Mouse (Mus musculus): ENCODE measurements at regions not wholly inside any gene's neighbourhood (a gene's known extent, or its start where the extent isn't known, plus 50 kb on each side); places are given as distances from the start of the nearest gene placed in this dataset.
"Not testable (repeated sequence)": the region's sequence is repeated elsewhere in the genome, so short reads cannot be mapped to it uniquely, and the experiment has no call there.

GRCm38 (mm10) chr1:83835965-83836364 is 428.0 kb upstream of the Sphkap start:
- no peak for DNase-seq (ENCODE audit: low spot score)

- DNase-seq (ENCODE audit: low spot score): no peak
Measured at GRCm38 (mm10) chr1:83832946-83833345, 424.9 kb upstream of the Sphkap start.

- no peak for DNase-seq (ENCODE audit: low spot score)
Measured at GRCm38 (mm10) chr1:83831900-83832535, 424.0 kb upstream of the Sphkap start.

GRCm38 (mm10) chr1:83830025-83830645 is 422.1 kb upstream of the Sphkap start:
- no peak for DNase-seq (ENCODE audit: low spot score)

- not testable (repeated sequence) for DNase-seq (ENCODE audit: low spot score)
Measured at GRCm38 (mm10) chr1:83811162-83811561, 403.2 kb upstream of the Sphkap start.

- no peak for DNase-seq (ENCODE audit: low spot score)
Measured at GRCm38 (mm10) chr1:83808432-83808831, 400.4 kb upstream of the Sphkap start.

- no peak for DNase-seq (ENCODE audit: low spot score)
Measured at GRCm38 (mm10) chr1:83803345-83804041, 395.5 kb upstream of the Sphkap start.

- DNase-seq (ENCODE audit: low spot score): no peak
Measured at GRCm38 (mm10) chr1:83801759-83802158, 393.8 kb upstream of the Sphkap start.

GRCm38 (mm10) chr1:83796961-83797891 is 389.2 kb upstream of the Sphkap start:
- no peak for DNase-seq (ENCODE audit: low spot score)

GRCm38 (mm10) chr1:83777151-83777550 is 369.2 kb upstream of the Sphkap start:
- no peak for DNase-seq (ENCODE audit: low spot score)

- no peak for DNase-seq (ENCODE audit: low spot score)
Measured at GRCm38 (mm10) chr1:83771160-83771559, 363.2 kb upstream of the Sphkap start.

- DNase-seq (ENCODE audit: low spot score): no peak
Measured at GRCm38 (mm10) chr1:83761499-83761898, 353.5 kb upstream of the Sphkap start.

- DNase-seq (ENCODE audit: low spot score): no peak
Measured at GRCm38 (mm10) chr1:83756866-83757265, 348.9 kb upstream of the Sphkap start.

- DNase-seq (ENCODE audit: low spot score): no peak
Measured at GRCm38 (mm10) chr1:83755336-83755735, 347.3 kb upstream of the Sphkap start.

- no peak for DNase-seq (ENCODE audit: low spot score)
Measured at GRCm38 (mm10) chr1:83752976-83753375, 345.0 kb upstream of the Sphkap start.

- no peak for DNase-seq (ENCODE audit: low spot score)
Measured at GRCm38 (mm10) chr1:83748974-83749373, 341.0 kb upstream of the Sphkap start.

- DNase-seq (ENCODE audit: low spot score): no peak
Measured at GRCm38 (mm10) chr1:83748061-83748460, 340.1 kb upstream of the Sphkap start.

GRCm38 (mm10) chr1:83747412-83747811 is 339.4 kb upstream of the Sphkap start:
- no peak for DNase-seq (ENCODE audit: low spot score)

- DNase-seq (ENCODE audit: low spot score): no peak
Measured at GRCm38 (mm10) chr1:83746036-83746435, 338.0 kb upstream of the Sphkap start.

GRCm38 (mm10) chr1:83736428-83737117 is 328.6 kb upstream of the Sphkap start:
- no peak for DNase-seq (ENCODE audit: low spot score)

GRCm38 (mm10) chr1:83731682-83732081 is 323.7 kb upstream of the Sphkap start:
- no peak for DNase-seq (ENCODE audit: low spot score)

- no peak for DNase-seq (ENCODE audit: low spot score)
Measured at GRCm38 (mm10) chr1:83728810-83729209, 320.8 kb upstream of the Sphkap start.

Measured in c-Kit-positive CD71-positive TER-119-positive erythroid progenitor cells, embryonic 14.5 days (primary cell).